Mouse (Mus musculus) left cerebral cortex, adult 8-10 months (tissue): Measurements from ENCODE around the gene Hoxc12. TPM values are rescaled to one million over a fixed set of nuclear protein-coding genes. Genes with fewer than 3 reads are reported as not detected.

ENCODE experiments used
- DNase-seq, 2 experiments: peaks; one replicate each; pipeline ENCODE4 v3.0.0; 2022; ENCODE audit warnings: low spot score in 2 of 2
- microRNA-seq, 2 experiments: library from miRNA; unstranded; fragments of <30 nt; microRNA quantifications; one replicate each; pipeline ENCODE4 v1.2.0; 2022
- total RNA-seq, 4 experiments: library from RNA; stranded (reverse); gene quantifications; 2 replicates each; pipeline ENCODE4 v1.2.4; 2022

The Hoxc12 gene
- total RNA-seq, 4 experiments from 2014 or later = not detected

GRCm38 (mm10) chr15:102980912-102981311 lies 44.4 kb downstream of the Hoxc12 start:
- no peak for DNase-seq

- no peak for DNase-seq
These were observed 45.1 kb downstream of the Hoxc12 start for GRCm38 (mm10) chr15:102981379-102982288.

- no peak for DNase-seq
These were observed 47.2 kb downstream of the Hoxc12 start for GRCm38 (mm10) chr15:102983716-102984115.

GRCm38 (mm10) chr15:102984521-102984920 lies 48.0 kb downstream of the Hoxc12 start:
- DNase-seq = no peak

GRCm38 (mm10) chr15:102984925-102985324 lies 48.4 kb downstream of the Hoxc12 start:
- DNase-seq = no peak

GRCm38 (mm10) chr15:102987124-102987833 lies 50.7 kb downstream of the Hoxc12 start:
- DNase-seq = peak; percentile 46 to 90

- DNase-seq = no peak
These were observed 51.5 kb downstream of the Hoxc12 start for GRCm38 (mm10) chr15:102988078-102988477.

Small RNA genes lying within 50 kb of the gene (microRNA-seq; reads per million reads assigned to microRNA genes)
- gene Mir196a-2 = 0 to 0.63 reads per million in 2 experiments

Other genes starting within 250 kb of the Hoxc12 start
- gene Calcoco1, start 214.6 kb upstream of the Hoxc12 start, total RNA-seq = 10 to 100 TPM; 74.9 to 85.2 (median 82.2) TPM
- not detected for gene Hoxc13, start 15.7 kb upstream of the Hoxc12 start, total RNA-seq
- not detected for gene Hoxc11, start 17.7 kb downstream of the Hoxc12 start, total RNA-seq
- gene Hoxc10, start 30.0 kb downstream of the Hoxc12 start, total RNA-seq = not detected
- not detected for gene Hoxc5, start 30.7 kb downstream of the Hoxc12 start, total RNA-seq
- not detected for gene Hoxc9, start 39.7 kb downstream of the Hoxc12 start, total RNA-seq
- not detected for gene Hoxc8, start 53.9 kb downstream of the Hoxc12 start, total RNA-seq
- not detected for gene Hoxc6, start 61.5 kb downstream of the Hoxc12 start, total RNA-seq
- gene Hoxc4, start 82.2 kb downstream of the Hoxc12 start, total RNA-seq = not detected
- gene Smug1, start 230.3 kb downstream of the Hoxc12 start, total RNA-seq = 10 to 100 TPM; 18.9 to 24.5 (median 19.8) TPM